Mouse (Mus musculus) cortical plate, adult 2 months (tissue): Measurements from ENCODE around the gene Ppfibp2. TPM values are rescaled to one million over a fixed set of nuclear protein-coding genes. Genes with fewer than 3 reads are reported as not detected.

ENCODE experiments used
- H3K27ac ChIP-seq: fragments of 200-500 bp; 2 replicates; pipeline ENCODE4 v1.5.1; 2012; ENCODE audit warnings: low read length, control low read depth, inconsistent platforms; ENCODE audit not compliant: insufficient read depth
- H3K4me1 ChIP-seq: fragments of 200-500 bp; 2 replicates; pipeline ENCODE4 v1.6.1; 2011; ENCODE audit warnings: low read length; ENCODE audit not compliant: control insufficient read depth, insufficient read depth
- H3K4me3 ChIP-seq: fragments of 200-500 bp; 2 replicates; pipeline ENCODE4 v1.5.1; 2011; ENCODE audit warnings: mild to moderate bottlenecking, low read length, control low read depth; ENCODE audit not compliant: insufficient read depth
- CTCF ChIP-seq: fragments of 200-500 bp; IDR thresholded peaks from 2 replicates; pipeline ENCODE4 v1.5.1; 2011; ENCODE audit warnings: mild to moderate bottlenecking, control low read depth, low read length; ENCODE audit not compliant: insufficient read depth; ENCODE audit errors: extremely low read depth
- POLR2A ChIP-seq: fragments of 200-500 bp; IDR thresholded peaks from 2 replicates; pipeline ENCODE4 v1.6.1; 2011; ENCODE audit warnings: mild to moderate bottlenecking, low read length, control low read depth; ENCODE audit not compliant: insufficient read depth; ENCODE audit errors: extremely low read depth
- polyA plus RNA-seq: library from polyadenylated mRNA; depleted of rRNA; stranded (reverse); fragments of >200 nt; gene quantifications from 2 replicates; pipeline ENCODE4 v1.2.3, GENCODE M21; 2012; rRNA removed

Ppfibp2 gene
- polyA plus RNA-seq, 1 experiment = 8.4 TPM

DNA sequence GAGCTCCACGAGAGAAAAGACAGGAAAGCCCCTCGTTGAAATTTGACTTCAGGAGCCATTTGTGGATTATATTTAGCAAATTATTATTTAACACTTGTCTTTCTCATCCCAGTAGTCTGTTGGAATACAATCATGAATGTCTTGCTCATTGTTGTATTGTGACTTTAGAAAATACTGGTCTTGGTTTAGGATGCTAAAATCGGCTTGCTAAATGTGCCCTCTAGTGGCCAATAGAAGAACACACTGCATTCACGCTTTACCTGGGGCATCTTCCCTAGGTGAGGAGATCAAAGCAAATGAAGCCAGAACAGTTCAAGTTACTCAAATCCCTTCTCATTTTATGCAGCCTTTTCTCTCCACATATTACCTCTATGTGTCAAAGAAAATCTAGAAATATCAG is 184.6 kb downstream of the Ppfibp2 start:
- Histone ChIP-seq H3K4me3 (no peak overlapping the region), H3K27ac (no peak overlapping the region), H3K4me1 (no peaks in the 10 kb centered on the region)
- TF ChIP-seq CTCF (peak; percentile 55; the same call in 1 of the 2 replicates), POLR2A (no peak)

DNA sequence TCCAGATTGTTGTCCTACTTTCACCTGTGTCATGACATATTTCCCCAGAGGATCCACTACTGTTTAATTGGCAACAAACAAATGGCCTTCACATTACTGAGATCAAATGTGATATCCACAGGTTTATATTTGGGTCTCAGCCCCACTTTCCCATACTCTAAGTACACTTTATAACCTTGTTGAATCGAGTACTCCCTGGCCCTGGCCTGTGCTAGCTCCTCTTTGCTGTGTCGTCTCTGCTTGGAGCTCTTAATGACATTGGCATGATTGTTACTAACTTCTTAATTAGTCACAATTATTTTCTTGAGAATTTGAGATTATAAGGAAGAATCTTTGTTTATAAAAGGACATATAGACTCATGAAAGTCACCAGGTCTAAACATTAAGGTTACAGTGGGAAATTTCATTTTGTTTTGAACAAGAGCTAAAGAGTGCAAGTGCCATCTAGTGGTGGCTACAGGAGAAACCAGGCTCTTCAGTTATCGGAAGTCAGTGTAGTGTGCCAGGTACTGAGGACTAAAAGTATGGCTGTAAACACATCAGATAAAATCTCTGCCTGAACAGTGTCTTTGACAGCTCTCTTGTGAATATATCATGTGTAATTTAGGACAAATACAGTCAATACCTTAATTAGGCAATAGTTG is 193.1 kb downstream of the Ppfibp2 start:
- no peak for TF ChIP-seq POLR2A
- peak; percentile 56; the same call in 1 of the 2 replicates for TF ChIP-seq CTCF
- Histone ChIP-seq H3K4me1 (no peaks in the 10 kb centered on the region), H3K4me3 (no peak overlapping the region), H3K27ac (no peak overlapping the region)

GRCm38 (mm10) chr7:107796500-107796899 is 201.5 kb downstream of the Ppfibp2 start:
- TF ChIP-seq CTCF (no peak), POLR2A (no peak)
- H3K4me3 ChIP-seq = no peak overlapping the region
- no peaks in the 10 kb centered on the region for H3K4me1 ChIP-seq
- no peak overlapping the region for H3K27ac ChIP-seq

Other genes with a start within 250 kb of the Ppfibp2 start
- gene Syt9, start 224.5 kb upstream of the Ppfibp2 start, polyA plus RNA-seq = 4.8 and 5.2 TPM in 2 replicates
- 12.4 and 13.4 TPM in 2 replicates for gene Olfml1, start 27.8 kb upstream of the Ppfibp2 start, polyA plus RNA-seq
- gene 5330417H12Rik, start 30.0 kb downstream of the Ppfibp2 start, polyA plus RNA-seq = not detected in 2 replicates
- 0.19 and 0.23 TPM in 2 replicates for gene Cyb5r2, start 162.8 kb downstream of the Ppfibp2 start, polyA plus RNA-seq
- not detected in 2 replicates for gene Ovch2, start 206.0 kb downstream of the Ppfibp2 start, polyA plus RNA-seq
- not detected in 2 replicates for gene Olfr467, start 217.1 kb downstream of the Ppfibp2 start, polyA plus RNA-seq
- not detected in 2 replicates for gene Olfr469, start 230.3 kb downstream of the Ppfibp2 start, polyA plus RNA-seq